Mouse (Mus musculus) fibroblast of lung, adult 2 months (primary cell): ENCODE measurements at regions not wholly inside any gene's neighbourhood (a gene's known extent, or its start where the extent isn't known, plus 50 kb on each side); places are given as distances from the start of the nearest gene placed in this dataset.

Experiments
- DNase-seq: peaks from one replicate; pipeline ENCODE4 v3.0.0-alpha.2; 2011; ENCODE audit warnings: low read depth

GRCm38 (mm10) chr12:16139152-16139551 is 322.4 kb upstream of the Trib2 start:
- no peak for DNase-seq

GRCm38 (mm10) chr12:16137801-16138200 is 321.1 kb upstream of the Trib2 start:
- DNase-seq, result no peak

- DNase-seq, result no peak
These were observed 319.5 kb upstream of the Trib2 start for GRCm38 (mm10) chr12:16136214-16136671.

- DNase-seq, result no peak
These were observed 319.0 kb upstream of the Trib2 start for GRCm38 (mm10) chr12:16135602-16136213.

- no peak for DNase-seq
These were observed 317.7 kb upstream of the Trib2 start for GRCm38 (mm10) chr12:16134446-16134845.

- no peak for DNase-seq
These were observed 316.5 kb upstream of the Trib2 start for GRCm38 (mm10) chr12:16133253-16133652.

GRCm38 (mm10) chr12:16131740-16132077 is 315.0 kb upstream of the Trib2 start:
- DNase-seq, result no peak

GRCm38 (mm10) chr12:16131028-16131739 is 314.5 kb upstream of the Trib2 start:
- no peak for DNase-seq

GRCm38 (mm10) chr12:16130605-16131004 is 313.9 kb upstream of the Trib2 start:
- DNase-seq, result no peak

- DNase-seq, result no peak
These were observed 313.2 kb upstream of the Trib2 start for GRCm38 (mm10) chr12:16129923-16130322.

- no peak for DNase-seq
These were observed 312.5 kb upstream of the Trib2 start for GRCm38 (mm10) chr12:16129243-16129642.

GRCm38 (mm10) chr12:16124906-16125305 is 308.2 kb upstream of the Trib2 start:
- DNase-seq, result no peak

GRCm38 (mm10) chr12:16122353-16123127 is 305.8 kb upstream of the Trib2 start:
- no peak for DNase-seq

- DNase-seq, result no peak
These were observed 305.1 kb upstream of the Trib2 start for GRCm38 (mm10) chr12:16121787-16122186.

GRCm38 (mm10) chr12:16118710-16119109 is 302.0 kb upstream of the Trib2 start:
- no peak for DNase-seq

- no peak for DNase-seq
These were observed 290.2 kb upstream of the Trib2 start for GRCm38 (mm10) chr12:16106946-16107345.

GRCm38 (mm10) chr12:16098840-16099239 is 282.1 kb upstream of the Trib2 start:
- no peak for DNase-seq

GRCm38 (mm10) chr12:16092643-16093042 is 275.9 kb upstream of the Trib2 start:
- no peak for DNase-seq

GRCm38 (mm10) chr12:16091336-16091735 is 274.6 kb upstream of the Trib2 start:
- no peak for DNase-seq

GRCm38 (mm10) chr12:16083176-16083575 is 266.5 kb upstream of the Trib2 start:
- no peak for DNase-seq

- no peak for DNase-seq
These were observed 260.5 kb upstream of the Trib2 start for GRCm38 (mm10) chr12:16077215-16077614.

- no peak for DNase-seq
These were observed 259.2 kb upstream of the Trib2 start for GRCm38 (mm10) chr12:16075962-16076361.

- no peak for DNase-seq
These were observed 252.2 kb upstream of the Trib2 start for GRCm38 (mm10) chr12:16068940-16069339.
